Mouse (Mus musculus): ENCODE data around the gene Tti1. TPM values are rescaled to one million over a fixed set of nuclear protein-coding genes. Genes with fewer than 3 reads are reported as not detected.

The Tti1 gene
- polyA plus RNA-seq, 1 experiment from 2014 or later = 22.0 TPM

DNA sequence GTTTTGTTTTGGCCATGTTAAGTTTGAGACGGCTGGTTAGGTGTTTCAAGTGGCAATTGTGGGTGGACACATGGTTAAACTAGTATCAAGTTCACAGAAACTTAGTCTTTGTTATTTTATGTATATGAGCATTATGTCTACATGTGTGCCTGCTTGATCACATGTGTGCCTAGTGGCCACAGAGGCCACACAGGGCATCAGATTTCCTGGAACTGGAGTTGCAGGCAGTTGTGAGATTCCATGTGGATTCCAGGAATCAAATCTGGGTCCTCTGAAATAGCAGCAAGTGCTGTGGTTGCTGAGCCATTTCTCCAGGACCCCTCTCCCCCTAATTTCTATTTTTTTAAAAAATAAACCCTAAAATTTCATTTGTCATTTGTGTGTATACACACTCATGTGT, 11.4 kb upstream of the Tti1 start:
- H3K9ac ChIP-seq = no peak overlapping the region
- 49% methylated on average over 1 of the region's 1 CpGs for WGBS
- no peak for ATAC-seq (replicated peaks; ENCODE audit: insufficient number of reproducible peaks, insufficient read depth, low FRiP score, low read depth)
- H3K36me3 ChIP-seq = peaks cover 25% of the 10 kb centered on the region
- no peak overlapping the region for H3K4me2 ChIP-seq
- H3K4me1 ChIP-seq (replicated peaks) = peaks cover 13% of the 10 kb centered on the region
- no peak overlapping the region for H3K27ac ChIP-seq
- H3K4me3 ChIP-seq = no peak overlapping the region
- no peaks in the 10 kb centered on the region for H3K27me3 ChIP-seq
- H3K9me3 ChIP-seq (replicated peaks) = no peaks in the 10 kb centered on the region

DNA sequence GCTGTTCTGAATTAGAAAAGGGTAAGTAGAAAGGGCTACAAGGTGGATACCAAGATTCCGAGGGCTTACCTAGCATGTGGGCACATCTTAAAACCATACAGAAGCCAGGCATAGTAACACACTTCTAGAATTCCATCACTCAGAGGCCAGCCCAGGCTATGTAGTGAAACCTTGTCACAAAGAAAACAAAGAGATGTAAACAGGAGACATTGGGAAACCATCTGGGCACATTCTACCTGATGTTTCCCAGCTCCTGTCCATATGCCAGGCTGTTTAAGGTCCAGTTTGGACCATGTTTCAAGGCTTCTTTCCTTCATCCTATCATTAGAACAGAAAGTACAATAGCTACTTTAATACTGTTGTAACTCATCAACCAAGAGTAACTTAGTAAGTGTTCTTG, 9.3 kb upstream of the Tti1 start:
- WGBS = 95% methylated on average over 1 of the region's 1 CpGs
- no peak overlapping the region for H3K27ac ChIP-seq
- H3K4me3 ChIP-seq = no peak overlapping the region
- ATAC-seq (replicated peaks; ENCODE audit: insufficient number of reproducible peaks, insufficient read depth, low FRiP score, low read depth) = no peak
- no peaks in the 10 kb centered on the region for H3K9me3 ChIP-seq (replicated peaks)
- H3K9ac ChIP-seq = no peak overlapping the region
- H3K27me3 ChIP-seq = no peaks in the 10 kb centered on the region
- peaks cover 13% of the 10 kb centered on the region for H3K4me1 ChIP-seq (replicated peaks)
- H3K36me3 ChIP-seq = 0 out of 2 replicates have a peak, but pooled peaks cover 7% of the 10 kb centered on the region
- H3K4me2 ChIP-seq = no peak overlapping the region

DNA sequence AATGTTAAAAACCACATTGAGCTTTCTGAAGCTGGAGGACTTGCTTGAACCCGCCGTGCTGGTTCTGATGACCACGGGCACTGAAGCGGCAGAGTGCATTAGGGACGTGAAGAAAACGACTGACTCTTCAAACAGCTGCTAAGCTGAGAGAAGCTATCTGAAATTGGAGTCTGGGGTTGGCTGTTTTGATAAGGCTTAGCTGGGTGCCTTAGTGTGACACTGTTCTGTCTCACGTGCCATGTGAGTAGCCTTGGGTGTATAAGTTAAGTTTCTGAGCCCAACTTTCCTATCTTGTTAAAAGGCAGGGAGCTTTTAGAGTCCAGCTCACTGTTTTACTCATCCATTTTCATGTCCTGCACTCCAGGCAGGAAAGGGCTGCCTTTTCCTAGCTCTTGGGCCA, 8.7 kb upstream of the Tti1 start:
- Histone ChIP-seq H3K9me3 (replicated peaks) (no peaks in the 10 kb centered on the region), H3K4me3 (no peak overlapping the region), H3K27ac (no peak overlapping the region), H3K9ac (no peak overlapping the region), H3K36me3 (0 out of 2 replicates have a peak, but pooled peaks cover 7% of the 10 kb centered on the region), H3K4me1 (replicated peaks) (peaks cover 17% of the 10 kb centered on the region), H3K4me2 (no peak overlapping the region), H3K27me3 (no peaks in the 10 kb centered on the region)
- ATAC-seq (replicated peaks; ENCODE audit: insufficient number of reproducible peaks, insufficient read depth, low FRiP score, low read depth) = no peak
- 47% methylated on average over 7 of the region's 7 CpGs for WGBS

DNA sequence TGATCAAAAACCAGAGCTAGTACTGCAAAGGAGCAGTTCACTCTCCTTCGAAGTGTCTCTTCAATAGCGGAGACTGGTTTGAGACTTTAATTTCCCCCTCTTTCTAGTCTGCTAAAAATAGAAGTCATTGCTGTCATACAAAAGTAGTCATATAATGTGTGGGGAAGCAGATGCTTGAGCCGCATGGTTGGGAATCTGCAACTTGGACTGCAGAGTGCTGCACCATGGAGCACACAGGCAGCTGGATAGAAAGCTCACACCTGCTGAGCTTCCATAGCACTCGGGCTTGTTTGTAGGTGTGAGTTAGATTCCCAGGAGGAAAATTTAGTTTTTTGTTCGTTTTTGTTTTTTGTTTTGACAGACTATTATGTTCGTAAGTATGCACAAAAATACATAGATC, 8.2 kb upstream of the Tti1 start:
- Histone ChIP-seq H3K4me3 (no peak overlapping the region), H3K27me3 (no peaks in the 10 kb centered on the region), H3K9ac (no peak overlapping the region), H3K27ac (no peak overlapping the region), H3K4me2 (no peak overlapping the region), H3K4me1 (replicated peaks) (peaks cover 21% of the 10 kb centered on the region), H3K9me3 (replicated peaks) (no peaks in the 10 kb centered on the region), H3K36me3 (0 out of 2 replicates have a peak, but pooled peaks cover 7% of the 10 kb centered on the region)
- ATAC-seq (replicated peaks; ENCODE audit: insufficient number of reproducible peaks, insufficient read depth, low FRiP score, low read depth) = no peak; the same call in 1 of the 2 replicates
- 51% methylated on average over 6 of the region's 6 CpGs for WGBS

DNA sequence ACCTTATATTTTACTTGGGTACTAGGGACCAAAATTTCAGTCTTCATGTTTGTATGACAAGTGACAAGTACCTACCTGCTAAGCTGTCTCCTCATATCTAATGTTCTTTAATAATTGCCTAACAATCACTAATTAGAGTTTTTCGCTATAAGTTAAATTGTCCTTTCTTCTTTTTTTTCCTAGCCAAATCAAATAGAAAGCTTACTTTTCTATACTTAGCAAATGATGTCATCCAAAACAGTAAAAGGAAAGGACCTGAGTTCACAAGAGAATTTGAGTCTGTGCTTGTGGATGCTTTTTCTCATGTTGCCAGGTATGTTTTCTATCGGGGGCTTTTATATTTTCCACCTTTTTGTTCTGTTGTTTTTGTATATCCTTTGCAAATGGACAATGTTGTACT, 7.6 kb upstream of the Tti1 start:
- 75% methylated on average over 2 of the region's 2 CpGs for WGBS
- ATAC-seq (replicated peaks; ENCODE audit: insufficient number of reproducible peaks, insufficient read depth, low FRiP score, low read depth) = no peak
- Histone ChIP-seq H3K27me3 (no peaks in the 10 kb centered on the region), H3K4me1 (replicated peaks) (peaks cover 27% of the 10 kb centered on the region), H3K27ac (no peak overlapping the region), H3K36me3 (0 out of 2 replicates have a peak, but pooled peaks cover 7% of the 10 kb centered on the region), H3K9me3 (replicated peaks) (no peaks in the 10 kb centered on the region), H3K4me3 (no peak overlapping the region), H3K9ac (no peak overlapping the region), H3K4me2 (no peak overlapping the region)

DNA sequence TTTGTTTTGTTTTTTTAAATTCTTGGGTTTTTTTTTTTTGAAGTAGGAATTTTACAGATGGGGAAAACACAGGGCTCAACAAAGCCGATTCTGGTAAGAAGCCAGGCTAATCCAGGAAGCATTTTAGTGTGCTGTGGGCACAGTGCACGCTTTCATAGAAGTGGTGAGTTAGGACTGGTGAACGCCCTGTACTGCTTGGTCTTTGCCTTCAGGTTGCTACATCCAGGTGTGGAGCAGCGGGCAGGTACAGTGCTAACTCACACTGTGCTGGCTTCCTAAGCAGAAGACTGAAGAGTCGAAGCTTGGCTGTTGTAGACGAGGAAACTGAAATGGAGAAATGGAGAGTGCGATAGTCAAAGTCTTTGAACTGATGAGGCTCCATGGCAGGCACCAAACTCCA, 1.8 kb upstream of the Tti1 start:
- Histone ChIP-seq H3K9ac (peak overlapping the region; percentile 81), H3K27me3 (no peaks in the 10 kb centered on the region), H3K4me1 (replicated peaks) (peaks cover 37% of the 10 kb centered on the region), H3K9me3 (replicated peaks) (no peaks in the 10 kb centered on the region), H3K4me3 (peak overlapping the region; percentile 79), H3K36me3 (no peaks in the 10 kb centered on the region), H3K27ac (no peak overlapping the region), H3K4me2 (peak overlapping the region; percentile 75)
- ATAC-seq (replicated peaks; ENCODE audit: insufficient number of reproducible peaks, insufficient read depth, low FRiP score, low read depth) = no peak
- 76% methylated on average over 7 of the region's 7 CpGs for WGBS

DNA sequence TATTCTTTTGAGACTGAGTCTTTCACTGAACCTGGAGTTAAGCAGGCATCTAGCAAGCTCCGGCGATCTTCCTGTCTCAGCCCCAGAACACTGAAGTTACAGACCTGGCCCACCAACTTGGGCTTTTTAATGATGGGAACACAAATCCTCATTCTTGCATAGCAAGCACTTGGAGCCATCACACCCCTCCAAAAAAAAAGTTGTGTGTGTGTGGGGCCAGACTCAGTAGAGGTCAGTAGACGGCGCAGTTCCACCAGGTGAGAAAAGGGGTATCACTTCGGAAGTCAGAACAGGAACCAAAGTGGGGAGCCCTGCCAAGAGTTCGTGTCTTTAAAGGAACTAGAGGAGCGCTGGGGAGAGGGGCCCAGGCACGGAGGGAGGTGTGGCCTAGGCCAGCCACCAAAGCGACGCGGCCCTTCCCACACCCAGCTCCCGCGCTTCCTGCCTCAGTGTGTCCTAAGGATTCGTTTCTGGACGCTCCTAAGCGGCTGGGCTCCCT, 329 bp downstream of the Tti1 start:
- Histone ChIP-seq H3K4me2 (peak overlapping the region; percentile 69), H3K9me3 (replicated peaks) (no peaks in the 10 kb centered on the region), H3K4me1 (replicated peaks) (peaks cover 37% of the 10 kb centered on the region), H3K9ac (peak overlapping the region; percentile 81), H3K27me3 (no peaks in the 10 kb centered on the region), H3K36me3 (no peaks in the 10 kb centered on the region), H3K4me3 (peak overlapping the region; percentile 79), H3K27ac (peak overlapping the region; percentile 93)
- ATAC-seq (replicated peaks; ENCODE audit: insufficient number of reproducible peaks, insufficient read depth, low FRiP score, low read depth) = no peak
- 2% methylated on average over 16 of the region's 16 CpGs for WGBS

DNA sequence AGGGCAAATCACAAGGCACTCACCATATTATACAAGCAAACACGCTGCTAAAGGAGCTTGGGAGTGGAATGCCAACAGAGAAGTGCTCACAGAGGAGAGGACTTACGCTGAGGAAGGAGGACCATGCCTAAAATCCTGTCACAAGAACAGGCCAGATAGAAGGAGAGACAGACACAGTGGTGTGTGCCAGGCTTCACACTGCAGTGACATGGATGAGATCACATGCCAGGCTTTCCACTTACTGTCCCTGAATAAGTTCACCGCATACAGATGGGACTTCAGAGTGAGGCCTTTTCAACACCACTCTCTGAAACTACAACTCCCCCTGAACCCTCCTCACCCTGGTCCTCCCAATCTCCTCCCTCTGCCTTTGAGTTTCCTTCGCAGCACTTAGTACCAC, 10.9 kb downstream of the Tti1 start:
- H3K27me3 ChIP-seq = no peaks in the 10 kb centered on the region
- ATAC-seq (replicated peaks; ENCODE audit: insufficient number of reproducible peaks, insufficient read depth, low FRiP score, low read depth) = no peak
- no peak overlapping the region for H3K27ac ChIP-seq
- no peaks in the 10 kb centered on the region for H3K36me3 ChIP-seq
- H3K9me3 ChIP-seq (replicated peaks) = no peaks in the 10 kb centered on the region
- WGBS = 60% methylated on average over 4 of the region's 4 CpGs
- H3K4me2 ChIP-seq = no peak overlapping the region
- peaks cover 4% of the 10 kb centered on the region; the same call in 1 of the 2 replicates for H3K4me1 ChIP-seq (replicated peaks)
- no peak overlapping the region for H3K4me3 ChIP-seq
- H3K9ac ChIP-seq = no peak overlapping the region

DNA sequence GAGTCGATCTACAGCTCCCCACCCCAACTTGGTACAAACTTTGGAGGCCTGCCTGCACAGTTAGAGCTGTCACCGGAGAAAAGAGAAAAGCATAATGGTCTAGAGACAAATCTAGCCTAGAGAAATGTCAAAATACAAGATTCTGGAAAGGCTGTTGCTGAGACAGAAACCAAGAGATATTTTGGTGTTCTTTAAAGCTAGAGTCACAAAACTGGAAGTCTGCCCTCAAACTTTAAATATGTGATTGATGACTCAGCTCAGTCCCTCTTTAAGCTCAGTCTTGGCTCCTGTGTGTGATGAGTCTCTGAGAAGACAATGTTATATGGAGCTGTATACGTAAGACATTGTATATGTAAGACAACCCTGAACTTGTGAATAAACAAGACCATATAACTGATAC, 15.6 kb downstream of the Tti1 start:
- ATAC-seq (replicated peaks; ENCODE audit: insufficient number of reproducible peaks, insufficient read depth, low FRiP score, low read depth) = no peak
- no peaks in the 10 kb centered on the region for H3K9me3 ChIP-seq (replicated peaks)
- H3K9ac ChIP-seq = no peak overlapping the region
- H3K4me3 ChIP-seq = no peak overlapping the region
- H3K4me1 ChIP-seq (replicated peaks) = peaks cover 17% of the 10 kb centered on the region
- no peak overlapping the region for H3K4me2 ChIP-seq
- H3K36me3 ChIP-seq = peaks cover 7% of the 10 kb centered on the region; the same call in 1 of the 2 replicates
- H3K27me3 ChIP-seq = no peaks in the 10 kb centered on the region
- H3K27ac ChIP-seq = no peak overlapping the region
- 90% methylated on average over 3 of the region's 3 CpGs for WGBS

DNA sequence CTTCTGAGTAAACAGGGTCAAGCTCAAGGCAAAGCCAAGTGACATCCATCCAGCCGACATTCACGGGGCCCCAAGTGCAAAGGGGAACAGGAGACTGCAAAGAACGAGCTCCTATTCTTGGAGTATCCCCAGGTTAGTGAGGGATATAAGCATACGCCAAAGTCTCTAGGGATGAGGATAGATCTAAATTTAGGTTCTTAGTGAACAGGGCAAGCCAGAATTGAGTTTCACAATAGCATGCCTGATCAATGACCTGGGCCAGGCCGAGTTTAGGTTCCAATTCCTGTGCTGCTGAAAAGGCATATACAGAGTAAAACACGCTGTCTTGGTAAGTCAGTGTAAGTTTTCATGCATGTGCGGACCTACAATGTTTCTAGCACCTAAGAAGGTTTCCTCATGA, 18.9 kb downstream of the Tti1 start:
- peak overlapping the region; percentile 20; the same call in 1 of the 2 replicates for H3K27ac ChIP-seq
- H3K36me3 ChIP-seq = peaks cover 7% of the 10 kb centered on the region; the same call in 1 of the 2 replicates
- H3K27me3 ChIP-seq = no peaks in the 10 kb centered on the region
- 60% methylated on average over 7 of the region's 7 CpGs for WGBS
- H3K9ac ChIP-seq = no peak overlapping the region
- H3K9me3 ChIP-seq (replicated peaks) = no peaks in the 10 kb centered on the region
- H3K4me2 ChIP-seq = no peak overlapping the region
- peaks cover 13% of the 10 kb centered on the region for H3K4me1 ChIP-seq (replicated peaks)
- no peak overlapping the region for H3K4me3 ChIP-seq
- ATAC-seq (replicated peaks; ENCODE audit: insufficient number of reproducible peaks, insufficient read depth, low FRiP score, low read depth) = no peak

DNA sequence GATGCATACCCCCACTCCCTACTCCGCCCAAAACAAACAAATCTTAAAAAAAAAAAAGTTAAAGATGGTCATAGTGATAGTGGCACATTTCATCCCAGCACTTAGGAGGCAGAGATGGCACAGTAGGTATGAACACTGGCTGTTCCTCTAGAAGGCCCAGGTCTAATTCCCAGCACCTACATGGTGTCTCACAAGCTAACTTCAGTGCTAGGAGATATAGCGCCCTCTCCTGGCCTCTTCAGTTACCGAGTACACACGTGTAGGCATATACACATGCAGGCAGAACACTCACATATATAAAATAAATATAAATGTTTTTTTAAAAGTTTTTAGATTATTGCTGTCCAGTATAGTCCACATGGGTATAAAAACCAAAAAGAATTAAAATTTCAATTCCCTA, 22.6 kb downstream of the Tti1 start:
- no peak overlapping the region for H3K4me2 ChIP-seq
- H3K9ac ChIP-seq = no peak overlapping the region
- H3K36me3 ChIP-seq = peaks cover 7% of the 10 kb centered on the region; the same call in 1 of the 2 replicates
- H3K4me1 ChIP-seq (replicated peaks) = peaks cover 13% of the 10 kb centered on the region
- WGBS = 89% methylated on average over 4 of the region's 4 CpGs
- no peak for ATAC-seq (replicated peaks; ENCODE audit: insufficient number of reproducible peaks, insufficient read depth, low FRiP score, low read depth)
- H3K27ac ChIP-seq = no peak overlapping the region
- H3K27me3 ChIP-seq = no peaks in the 10 kb centered on the region
- no peaks in the 10 kb centered on the region for H3K9me3 ChIP-seq (replicated peaks)
- H3K4me3 ChIP-seq = no peak overlapping the region

DNA sequence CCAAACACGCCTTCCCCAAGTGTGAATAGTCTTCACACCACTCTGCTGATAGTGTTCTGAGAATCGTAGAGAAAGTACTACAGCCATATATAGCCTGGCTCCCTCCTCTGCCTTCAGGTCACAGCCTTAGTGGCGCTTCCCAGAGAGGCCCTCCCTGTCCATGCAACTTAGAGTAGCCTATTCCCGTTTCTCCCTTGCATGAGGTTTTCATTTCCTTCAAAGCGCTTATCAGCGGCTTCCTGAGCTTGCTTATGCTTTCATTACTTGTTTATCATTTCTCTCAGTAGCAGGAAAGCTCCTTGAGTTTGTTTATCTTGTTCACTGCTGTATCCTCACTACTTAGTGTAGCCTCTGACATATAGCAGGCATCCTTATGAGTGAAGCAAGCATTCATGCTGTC, 23.6 kb downstream of the Tti1 start:
- no peak overlapping the region for H3K27ac ChIP-seq
- H3K9me3 ChIP-seq (replicated peaks) = no peaks in the 10 kb centered on the region
- no peak overlapping the region for H3K9ac ChIP-seq
- peaks cover 10% of the 10 kb centered on the region for H3K4me1 ChIP-seq (replicated peaks)
- H3K4me3 ChIP-seq = no peak overlapping the region
- no peak overlapping the region for H3K4me2 ChIP-seq
- peaks cover 7% of the 10 kb centered on the region; the same call in 1 of the 2 replicates for H3K36me3 ChIP-seq
- H3K27me3 ChIP-seq = no peaks in the 10 kb centered on the region
- 55% methylated on average over 6 of the region's 6 CpGs for WGBS
- no peak for ATAC-seq (replicated peaks; ENCODE audit: insufficient number of reproducible peaks, insufficient read depth, low FRiP score, low read depth)

Data from heart, embryonic 15.5 days (tissue).